Mouse (Mus musculus) midbrain, embryonic 10.5 days (tissue): Measurements from ENCODE around the gene Scn10a. TPM values are rescaled to one million over a fixed set of nuclear protein-coding genes. Genes with fewer than 3 reads are reported as not detected.
A peak's percentile ranks its signal among the peaks of the same experiment; 100 is the strongest.

Source experiments
- DNase-seq: peaks from one replicate; pipeline ENCODE4 v3.0.0-alpha.2; 2017; ENCODE audit warnings: low spot score
- H3K27ac ChIP-seq: fragments of 300-500 bp; sonication (generic); replicated peaks from 2 replicates; pipeline ENCODE4 v1.5.1; 2016; ENCODE audit warnings: mild to moderate bottlenecking
- H3K27me3 ChIP-seq: fragments of 300-500 bp; sonication (generic); 2 replicates; pipeline ENCODE4 v1.6.1; 2016; ENCODE audit warnings: low read depth, mild to moderate bottlenecking; ENCODE audit not compliant: poor library complexity, severe bottlenecking
- H3K36me3 ChIP-seq: fragments of 300-500 bp; sonication (generic); 2 replicates; pipeline ENCODE4 v1.6.1; 2016; ENCODE audit warnings: mild to moderate bottlenecking, moderate library complexity
- H3K4me1 ChIP-seq: fragments of 300-500 bp; sonication (generic); 2 replicates; pipeline ENCODE4 v1.6.1; 2016
- H3K4me3 ChIP-seq: fragments of 300-500 bp; sonication (generic); 2 replicates; pipeline ENCODE4 v1.5.1; 2016; ENCODE audit warnings: mild to moderate bottlenecking, moderate library complexity
- H3K9me3 ChIP-seq: fragments of 300-500 bp; sonication (generic); replicated peaks from 2 replicates; pipeline ENCODE4 v1.6.1; 2016; ENCODE audit warnings: mild to moderate bottlenecking
- WGBS: fragments of 180-500 bp; shearing (Covaris S2); methylation state at CpG from one replicate; pipeline ENCODE4 v1.1.7; 2016; 5-methylcytosine and 5-hydroxymethylcytosine counted together
- polyA plus RNA-seq: library from polyadenylated mRNA; unstranded; fragments of >200 nt; fragmentation: Nextera tagmentation; extraction: Ambion mirVana; gene quantifications from 2 replicates; pipeline ENCODE4 v1.2.1, GENCODE M21; 2016

Scn10a gene
- polyA plus RNA-seq, 1 experiment from 2014 or later, result 0.19 TPM

DNA sequence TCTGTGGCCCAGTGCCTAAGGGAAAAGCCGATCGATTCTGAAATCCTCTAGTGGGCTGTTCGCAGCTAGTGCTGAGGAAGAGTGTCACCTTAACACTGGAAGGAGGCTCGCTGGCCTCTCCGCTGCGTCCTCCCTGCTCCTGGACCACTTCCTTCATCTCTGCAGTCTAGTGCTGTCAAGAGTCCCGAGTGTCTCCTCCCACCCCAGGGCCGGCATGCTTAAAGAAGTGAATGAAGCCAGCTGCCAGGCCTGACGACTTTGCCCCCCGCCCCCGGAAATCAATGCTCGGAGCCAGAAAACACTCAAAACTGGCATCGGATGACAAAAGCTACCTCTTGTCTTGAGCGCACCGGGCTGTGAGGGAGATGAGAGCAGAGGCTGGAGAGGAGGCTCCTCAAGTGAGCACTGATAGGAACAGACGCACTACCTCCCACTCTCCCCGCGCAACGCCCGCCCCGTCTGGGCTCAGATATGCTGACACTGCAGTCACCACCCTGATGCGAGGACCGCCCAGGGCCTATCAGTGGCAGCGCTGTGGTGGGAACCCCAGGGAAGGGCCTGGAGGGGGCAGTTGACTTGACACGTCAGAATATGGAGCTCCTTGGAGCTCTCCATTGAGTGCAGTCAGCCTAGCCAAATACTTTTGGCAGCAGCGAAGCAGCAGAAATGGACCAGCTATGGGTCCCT, 130.2 kb downstream of the Scn10a start:
- 50% methylated on average over 26 of the region's 26 CpGs for WGBS
- DNase-seq, result no peak
- no peak overlapping the region for H3K4me3 ChIP-seq

DNA sequence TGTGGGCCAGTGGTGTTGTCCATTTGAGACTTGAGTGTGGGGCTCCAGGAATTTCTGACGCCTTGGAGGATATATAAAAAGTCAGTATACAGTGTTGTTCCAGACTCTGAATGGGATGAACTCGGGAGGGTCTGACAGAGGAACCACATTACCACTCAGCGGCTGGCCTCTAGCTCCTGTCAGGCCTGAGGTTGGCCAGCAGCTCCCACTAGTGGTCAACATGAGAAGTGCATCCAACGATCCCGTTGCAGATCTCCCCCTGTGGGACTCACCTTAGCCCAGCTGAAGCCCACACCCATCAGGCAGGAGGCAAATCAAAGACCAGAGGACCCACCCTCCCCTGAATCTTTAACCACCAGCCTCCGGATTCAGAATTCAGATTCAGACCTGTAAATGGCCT, 138.5 kb downstream of the Scn10a start:
- Histone ChIP-seq H3K4me1 (peaks cover 15% of the 10 kb centered on the region), H3K9me3 (no peaks in the 10 kb centered on the region), H3K27me3 (peaks cover 98% of the 10 kb centered on the region), H3K27ac (no peak overlapping the region), H3K36me3 (no peaks in the 10 kb centered on the region), H3K4me3 (no peak overlapping the region)
- peak; percentile 81 for DNase-seq
- WGBS, result 2% methylated on average over 6 of the region's 6 CpGs

More for the DNA sequence above, 130.2 kb downstream of the Scn10a start:
- peaks cover 56% of the 10 kb centered on the region for H3K27me3 ChIP-seq
- H3K9me3 ChIP-seq, result no peaks in the 10 kb centered on the region
- H3K36me3 ChIP-seq, result no peaks in the 10 kb centered on the region
- H3K4me1 ChIP-seq, result 0 out of 2 replicates have a peak, but pooled peaks cover 2% of the 10 kb centered on the region
- H3K27ac ChIP-seq, result no peak overlapping the region

DNA sequence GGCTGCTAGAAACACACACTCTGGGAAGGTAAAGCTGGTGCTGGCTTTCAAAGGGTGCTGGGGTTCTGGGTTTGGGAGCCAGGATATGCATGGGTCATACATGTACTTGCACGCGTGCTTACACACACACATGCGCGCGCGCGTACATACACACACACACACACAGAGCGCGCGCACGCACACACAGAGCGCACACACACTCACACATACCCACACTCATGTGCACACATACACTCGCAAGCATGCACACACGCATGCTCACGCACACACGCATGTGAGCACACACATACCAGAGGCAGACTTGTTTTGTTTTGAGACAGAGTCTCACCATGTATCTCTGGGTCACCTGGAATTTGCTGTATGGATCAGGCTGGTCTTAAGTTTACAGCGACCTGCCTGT, 138.9 kb downstream of the Scn10a start:
- Histone ChIP-seq H3K36me3 (no peaks in the 10 kb centered on the region), H3K27me3 (peaks cover 98% of the 10 kb centered on the region), H3K4me1 (peaks cover 15% of the 10 kb centered on the region), H3K9me3 (no peaks in the 10 kb centered on the region), H3K4me3 (no peak overlapping the region), H3K27ac (no peak overlapping the region)
- WGBS, result 91% methylated on average over 17 of the region's 17 CpGs
- no peak for DNase-seq

DNA sequence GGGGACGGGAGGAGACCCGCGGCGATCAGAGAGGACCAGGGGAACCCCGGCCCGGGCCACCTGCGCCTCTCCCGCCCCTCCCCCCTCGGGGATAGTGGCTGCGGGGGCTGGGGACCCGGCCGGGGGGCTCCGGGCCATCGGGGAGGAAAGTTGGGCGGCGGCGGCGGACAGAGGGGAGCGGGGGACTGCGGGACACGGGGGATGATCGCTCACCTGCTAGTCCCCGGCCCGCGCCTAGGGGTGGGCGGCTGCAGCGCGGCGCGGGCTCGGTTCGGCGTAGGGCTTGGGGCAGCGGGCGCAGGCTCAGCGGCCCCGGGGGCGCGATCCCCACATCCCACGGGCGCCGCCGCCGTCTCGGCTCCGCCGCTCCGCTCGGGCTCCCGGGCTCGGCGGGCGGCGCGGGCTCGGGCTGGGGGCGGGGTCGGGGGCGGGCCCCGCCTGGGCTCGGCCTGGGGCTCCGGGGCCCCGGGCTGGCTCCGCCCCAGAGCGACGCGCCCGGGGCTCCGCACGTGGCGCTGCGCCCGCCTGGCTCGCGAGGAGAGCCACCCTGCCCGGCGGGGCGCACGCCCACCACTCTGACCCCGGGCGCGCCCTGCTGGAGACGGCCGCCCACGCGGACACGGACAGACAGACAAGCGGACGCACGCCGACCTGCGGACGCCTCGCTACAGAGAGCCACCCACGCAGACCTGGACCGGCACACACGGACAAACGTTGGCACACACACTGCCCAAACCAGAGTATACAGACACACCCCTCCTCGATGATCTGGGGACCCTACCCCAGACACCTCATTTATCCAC, 140.3 kb downstream of the Scn10a start, which contains the start of gene Scn5a:
Gene Scn5a, minus strand, starts transcription at position 381 of the 803 bp plus-strand sequence.
- H3K4me3 ChIP-seq, result peak within 1 kb of the TSS; percentile 67
- H3K27ac ChIP-seq, result no peak within 1 kb of the TSS; the same call in 1 of the 2 replicates
- H3K36me3 ChIP-seq, result no peaks in the 10 kb centered on the region
- DNase-seq, result peak; percentile 28
- H3K27me3 ChIP-seq, result peaks cover 98% of the 10 kb centered on the region
- under 1% methylated on average over 57 of the region's 99 CpGs for WGBS
- no peaks in the 10 kb centered on the region for H3K9me3 ChIP-seq
- H3K4me1 ChIP-seq, result peaks cover 15% of the 10 kb centered on the region

DNA sequence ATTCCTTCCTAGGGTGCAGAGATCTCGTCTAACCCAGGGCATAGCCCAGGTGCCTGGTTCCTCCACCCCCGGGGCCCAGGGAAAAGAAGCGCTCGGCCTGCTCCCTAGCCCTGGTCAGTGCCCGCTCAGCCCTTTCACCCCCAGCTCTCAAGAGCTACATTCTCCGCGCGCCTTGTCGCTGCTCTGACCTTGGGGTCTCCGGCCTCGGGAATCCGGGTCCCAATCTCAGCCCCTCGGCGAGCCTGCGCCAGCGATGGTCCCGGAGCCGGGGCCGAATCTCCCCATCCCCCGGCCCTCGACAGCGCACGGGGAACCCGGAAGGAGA, 140.8 kb downstream of the Scn10a start:
- Histone ChIP-seq H3K4me3 (peak overlapping the region; percentile 67), H3K9me3 (no peaks in the 10 kb centered on the region), H3K4me1 (peaks cover 15% of the 10 kb centered on the region), H3K27ac (no peak overlapping the region; the same call in 1 of the 2 replicates), H3K36me3 (no peaks in the 10 kb centered on the region), H3K27me3 (peaks cover 98% of the 10 kb centered on the region)
- DNase-seq, result peak; percentile 45
- WGBS, result 1% methylated on average over 24 of the region's 24 CpGs

DNA sequence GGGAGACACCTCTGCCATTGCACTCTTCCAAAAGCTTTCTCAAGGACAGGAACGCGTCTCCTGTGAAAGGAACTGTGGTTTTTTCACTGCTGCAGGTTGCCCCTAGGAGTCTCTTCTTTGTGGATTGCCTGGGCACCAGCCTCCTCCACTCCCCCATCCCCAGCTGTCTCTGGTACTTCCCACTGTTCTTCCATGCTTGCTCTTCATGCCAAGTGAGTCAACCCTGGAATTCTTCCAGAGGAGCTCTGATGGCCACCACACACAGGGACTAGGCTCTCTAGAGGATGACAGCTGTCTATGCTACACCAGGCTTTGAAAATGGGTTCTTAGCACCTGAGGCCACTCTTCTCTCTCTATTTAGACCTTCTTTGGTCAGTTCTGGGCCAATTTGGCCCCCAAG, 142.1 kb downstream of the Scn10a start:
- H3K9me3 ChIP-seq, result no peaks in the 10 kb centered on the region
- H3K36me3 ChIP-seq, result no peaks in the 10 kb centered on the region
- H3K27ac ChIP-seq, result no peak overlapping the region
- peaks cover 24% of the 10 kb centered on the region for H3K4me1 ChIP-seq
- peaks cover 100% of the 10 kb centered on the region for H3K27me3 ChIP-seq
- WGBS, result 92% methylated on average over 2 of the region's 2 CpGs
- no peak overlapping the region for H3K4me3 ChIP-seq
- DNase-seq, result no peak

DNA sequence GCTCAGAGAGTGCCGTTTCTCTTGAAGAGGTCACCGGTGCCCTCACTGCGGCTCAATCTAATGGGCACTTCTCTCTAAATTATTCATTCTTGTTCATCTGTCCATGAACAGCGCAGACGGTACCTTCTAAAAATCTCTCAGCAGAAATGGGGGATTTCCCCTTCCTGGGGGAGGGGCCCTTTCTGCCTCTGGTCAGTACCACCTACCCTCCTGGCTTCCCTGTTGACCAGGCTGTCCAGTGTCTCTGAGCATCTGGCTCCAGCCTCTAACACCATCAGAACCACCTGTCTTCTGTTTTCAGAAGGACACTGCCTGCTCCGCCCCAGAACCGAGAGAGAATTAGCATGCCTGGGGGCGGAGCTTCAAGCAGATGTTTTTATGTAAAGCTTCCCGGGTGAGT, 143.4 kb downstream of the Scn10a start:
- Histone ChIP-seq H3K36me3 (no peaks in the 10 kb centered on the region), H3K27ac (no peak overlapping the region), H3K4me1 (peaks cover 37% of the 10 kb centered on the region), H3K9me3 (no peaks in the 10 kb centered on the region), H3K4me3 (no peak overlapping the region), H3K27me3 (peaks cover 100% of the 10 kb centered on the region)
- no peak for DNase-seq
- WGBS, result 53% methylated on average over 9 of the region's 9 CpGs

DNA sequence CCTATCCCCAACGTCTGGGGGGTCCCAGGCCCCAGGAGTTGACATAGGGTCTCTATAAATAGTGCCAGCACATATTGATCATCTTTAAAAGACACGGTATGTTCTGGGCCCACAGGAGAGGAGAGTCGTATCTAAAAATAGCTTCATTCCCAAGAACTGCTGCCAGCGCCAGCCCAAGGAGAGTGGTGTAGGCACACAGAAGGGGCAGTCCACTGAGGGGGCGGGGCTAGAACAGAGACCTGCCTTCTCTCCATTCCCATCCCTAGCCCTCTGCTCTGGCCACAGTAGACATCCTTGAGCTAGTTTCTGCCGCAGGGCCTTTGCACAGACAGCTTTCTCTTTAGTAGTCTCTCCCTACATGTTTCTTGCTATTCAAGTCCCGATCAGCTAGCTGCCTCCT, 144.8 kb downstream of the Scn10a start:
- WGBS, result 88% methylated on average over 7 of the region's 7 CpGs
- no peak for DNase-seq
- H3K4me3 ChIP-seq, result no peak overlapping the region
- H3K27me3 ChIP-seq, result peaks cover 100% of the 10 kb centered on the region
- no peaks in the 10 kb centered on the region for H3K9me3 ChIP-seq
- no peak overlapping the region for H3K27ac ChIP-seq
- peaks cover 42% of the 10 kb centered on the region for H3K4me1 ChIP-seq
- H3K36me3 ChIP-seq, result no peaks in the 10 kb centered on the region

DNA sequence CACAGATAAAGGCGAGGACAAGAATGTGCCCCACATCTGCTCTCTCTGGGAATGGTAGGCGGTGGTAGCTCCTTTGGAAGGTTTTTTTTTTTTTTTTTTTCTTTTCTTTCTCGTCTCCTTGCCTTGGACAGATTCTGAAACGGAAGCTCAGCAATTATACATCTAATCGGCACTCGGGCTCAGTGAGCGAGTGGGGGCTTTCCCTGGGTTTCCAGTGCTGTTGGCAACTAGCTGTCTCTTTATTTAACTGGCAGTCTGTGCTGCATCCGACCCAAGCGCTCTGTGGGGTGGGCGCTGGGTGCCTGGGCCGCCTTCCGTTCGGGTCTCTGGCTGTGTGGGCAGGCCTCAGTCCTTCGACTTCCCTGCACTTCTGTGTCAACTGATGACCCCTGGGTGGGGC, 146.1 kb downstream of the Scn10a start:
- peaks cover 30% of the 10 kb centered on the region for H3K4me1 ChIP-seq
- no peaks in the 10 kb centered on the region for H3K9me3 ChIP-seq
- H3K36me3 ChIP-seq, result no peaks in the 10 kb centered on the region
- 44% methylated on average over 14 of the region's 14 CpGs for WGBS
- no peak for DNase-seq
- H3K27ac ChIP-seq, result no peak overlapping the region
- peaks cover 100% of the 10 kb centered on the region for H3K27me3 ChIP-seq
- no peak overlapping the region for H3K4me3 ChIP-seq

DNA sequence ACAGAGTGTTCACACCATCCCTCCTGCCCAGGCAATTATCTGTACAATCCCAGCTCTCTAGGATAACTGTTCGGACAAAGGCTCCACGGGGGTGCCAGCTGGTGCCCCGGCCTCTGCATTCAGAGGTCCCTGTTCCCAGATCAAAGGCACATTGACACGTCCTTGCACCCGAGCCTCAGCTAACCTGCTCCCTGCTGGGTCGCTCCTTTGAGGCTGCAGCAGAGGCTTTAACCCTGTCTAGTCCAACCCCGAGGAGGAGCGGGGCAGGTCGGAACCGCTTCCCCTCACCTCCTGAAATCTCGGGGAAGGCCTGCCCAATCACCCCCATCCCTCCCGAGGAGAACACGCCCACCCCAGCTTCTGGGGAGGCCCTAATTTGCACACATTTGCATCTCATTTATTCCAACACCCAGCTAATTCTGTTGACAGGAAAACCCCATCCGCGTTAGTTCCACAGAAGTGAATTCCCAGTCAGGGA, 147.7 kb downstream of the Scn10a start:
- WGBS, result under 1% methylated on average over 15 of the region's 15 CpGs
- no peaks in the 10 kb centered on the region for H3K9me3 ChIP-seq
- H3K27ac ChIP-seq, result no peak overlapping the region
- DNase-seq, result peak; percentile 65
- no peaks in the 10 kb centered on the region for H3K36me3 ChIP-seq
- H3K4me1 ChIP-seq, result peaks cover 27% of the 10 kb centered on the region
- peak overlapping the region; percentile 34 for H3K4me3 ChIP-seq
- H3K27me3 ChIP-seq, result peaks cover 100% of the 10 kb centered on the region

DNA sequence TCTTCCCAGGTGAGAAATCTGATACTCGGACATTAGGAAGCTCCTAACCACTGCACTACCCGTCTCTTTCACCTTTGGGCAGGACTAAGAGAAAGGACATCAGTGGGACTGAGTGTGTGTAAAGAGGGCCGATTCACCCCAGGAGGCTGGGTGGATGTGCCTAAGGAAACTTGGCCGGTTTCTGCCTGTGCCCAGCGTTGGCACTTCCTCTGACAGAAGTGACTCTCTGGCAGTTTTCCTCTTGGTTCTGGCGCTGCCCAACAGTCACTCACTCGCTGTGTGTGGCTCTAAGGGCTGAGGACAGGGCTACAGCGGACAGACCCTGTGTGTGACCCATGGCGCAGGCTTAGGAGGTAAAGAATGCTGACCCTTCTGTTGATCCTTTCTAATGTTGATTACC, 148.5 kb downstream of the Scn10a start:
- H3K27ac ChIP-seq, result no peak overlapping the region
- H3K27me3 ChIP-seq, result peaks cover 100% of the 10 kb centered on the region
- DNase-seq, result no peak
- 14% methylated on average over 9 of the region's 9 CpGs for WGBS
- H3K36me3 ChIP-seq, result no peaks in the 10 kb centered on the region
- no peaks in the 10 kb centered on the region for H3K9me3 ChIP-seq
- peaks cover 35% of the 10 kb centered on the region for H3K4me1 ChIP-seq
- no peak overlapping the region for H3K4me3 ChIP-seq

DNA sequence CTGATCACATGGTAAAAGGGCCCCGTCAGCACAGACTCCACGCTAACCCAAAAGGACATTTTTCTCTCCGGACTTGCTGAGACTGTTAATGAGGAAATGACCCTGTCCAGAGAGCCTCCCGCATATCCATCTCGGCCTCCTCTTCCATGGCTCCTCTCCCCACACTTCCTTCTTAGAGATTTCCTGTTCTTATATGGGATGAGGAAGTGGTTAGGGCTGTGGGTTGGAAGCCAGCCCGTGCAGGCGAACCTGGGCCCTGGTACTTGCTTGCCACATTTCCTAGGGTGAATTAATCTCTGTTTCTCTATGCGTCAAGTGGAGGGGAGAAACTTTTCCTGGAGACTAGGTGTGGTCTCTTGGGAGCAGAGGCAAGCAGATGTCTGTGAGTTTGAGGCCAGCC, 150.4 kb downstream of the Scn10a start:
- Histone ChIP-seq H3K4me1 (peaks cover 35% of the 10 kb centered on the region), H3K27ac (no peak overlapping the region), H3K9me3 (no peaks in the 10 kb centered on the region), H3K27me3 (peaks cover 100% of the 10 kb centered on the region), H3K4me3 (no peak overlapping the region), H3K36me3 (no peaks in the 10 kb centered on the region)
- DNase-seq, result no peak
- 90% methylated on average over 8 of the region's 8 CpGs for WGBS

DNA sequence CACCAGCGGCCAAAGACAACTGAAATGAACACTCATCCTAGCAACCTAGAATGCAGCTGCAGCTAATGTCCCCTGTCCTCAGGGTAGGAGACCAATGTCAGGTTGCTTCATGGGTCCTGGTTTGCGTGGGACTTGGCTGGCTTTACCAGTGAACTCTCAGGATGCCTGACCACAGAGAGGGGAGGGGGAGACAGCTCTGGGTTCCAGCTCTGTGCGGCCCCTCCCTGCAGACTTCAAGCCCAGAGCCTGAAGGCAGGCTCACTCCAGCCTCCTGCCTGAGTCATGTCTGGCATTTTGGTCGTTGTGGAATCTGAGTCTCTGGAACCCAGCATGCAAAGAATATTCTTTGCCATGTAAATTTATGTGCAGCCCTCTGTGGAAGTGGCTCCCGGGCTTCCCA, 151.3 kb downstream of the Scn10a start:
- WGBS, result 82% methylated on average over 5 of the region's 5 CpGs
- Histone ChIP-seq H3K27me3 (peaks cover 100% of the 10 kb centered on the region), H3K4me1 (peaks cover 35% of the 10 kb centered on the region), H3K36me3 (no peaks in the 10 kb centered on the region), H3K27ac (no peak overlapping the region), H3K9me3 (no peaks in the 10 kb centered on the region), H3K4me3 (no peak overlapping the region)
- DNase-seq, result no peak
